Mouse (Mus musculus) CH12.LX (cell line): Measurements from ENCODE around the gene Ccdc93.

Source experiments
- CTCF ChIP-seq, 2 experiments: IDR thresholded peaks in 1 of 2; conservative IDR thresholded peaks in 1 of 2; 2 replicates each; pipeline ENCODE4 v1.5.1; 2011 to 2012; ENCODE audit warnings: low read depth in 2 of 2, low read length in 2 of 2, improper control_type of control experiment in 1 of 2, inconsistent platforms in 1 of 2, mild to moderate bottlenecking in 1 of 2, moderate library complexity in 1 of 2
- EP300 ChIP-seq: IDR thresholded peaks from 2 replicates; pipeline ENCODE4 v1.6.1; 2011; ENCODE audit warnings: low read length, improper control_type of control experiment
- HCFC1 ChIP-seq: IDR thresholded peaks from 2 replicates; pipeline ENCODE4 v1.6.1; 2012; ENCODE audit warnings: low read depth, mild to moderate bottlenecking, inconsistent platforms, low read length, improper control_type of control experiment
- KAT2A ChIP-seq: IDR thresholded peaks from 2 replicates; pipeline ENCODE4 v1.6.1; 2012; ENCODE audit warnings: low read length, improper control_type of control experiment, inconsistent platforms; ENCODE audit not compliant: insufficient replicate concordance
- MAFK ChIP-seq: IDR thresholded peaks from 2 replicates; pipeline ENCODE4 v1.6.1; 2011; ENCODE audit warnings: low read length, improper control_type of control experiment; ENCODE audit not compliant: insufficient replicate concordance
- MAX ChIP-seq: IDR thresholded peaks from 2 replicates; pipeline ENCODE4 v1.6.1; 2011; ENCODE audit warnings: low read length, improper control_type of control experiment
- MEF2A ChIP-seq: IDR thresholded peaks from 2 replicates; pipeline ENCODE4 v1.6.1; 2014; ENCODE audit warnings: low read depth, mild to moderate bottlenecking, inconsistent platforms, low read length, improper control_type of control experiment, borderline replicate concordance
- POLR2A ChIP-seq: IDR thresholded peaks from 2 replicates; pipeline ENCODE4 v1.6.1; 2011; ENCODE audit warnings: low read depth, mild to moderate bottlenecking, improper control_type of control experiment, low read length
- TBP ChIP-seq: conservative IDR thresholded peaks from 2 replicates; pipeline ENCODE4 v1.6.1; 2011; ENCODE audit warnings: low read depth, low read length, improper control_type of control experiment
- TCF12 ChIP-seq: IDR thresholded peaks from 2 replicates; pipeline ENCODE4 v1.6.1; 2014; ENCODE audit warnings: low read depth, mild to moderate bottlenecking, inconsistent platforms, low read length, improper control_type of control experiment
- USF2 ChIP-seq: conservative IDR thresholded peaks from 2 replicates; pipeline ENCODE4 v1.6.1; 2011; ENCODE audit warnings: low read depth, low read length, improper control_type of control experiment
- ZC3H11A ChIP-seq: IDR thresholded peaks from 2 replicates; pipeline ENCODE4 v1.6.1; 2012; ENCODE audit warnings: low read depth, mild to moderate bottlenecking, inconsistent platforms, low read length, improper control_type of control experiment
- ZMIZ1 ChIP-seq: IDR thresholded peaks from 2 replicates; pipeline ENCODE4 v1.6.1; 2012; ENCODE audit warnings: low read depth, mild to moderate bottlenecking, inconsistent platforms, low read length, improper control_type of control experiment

DNA sequence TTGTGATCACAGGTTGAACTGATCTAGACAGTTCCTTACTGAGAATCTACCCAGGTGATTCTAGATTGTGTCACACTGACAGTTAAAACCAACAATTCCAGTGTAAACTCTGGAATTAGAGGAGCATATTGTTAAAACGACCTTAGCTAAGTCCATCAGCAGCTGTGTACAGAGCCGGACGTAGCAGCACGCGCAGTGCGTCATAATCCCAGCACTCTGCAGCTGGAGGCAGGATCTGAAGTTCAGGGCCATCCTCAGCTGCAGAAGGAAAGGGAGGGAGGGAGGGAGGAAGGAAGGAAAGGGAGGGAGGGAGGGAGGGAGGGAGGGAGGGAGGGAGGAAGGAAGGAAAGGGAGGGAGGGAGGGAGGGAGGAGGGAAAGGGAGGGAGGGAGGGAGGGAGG, 24.1 kb downstream of the Ccdc93 start:
- no peak for TF ChIP-seq KAT2A
- TF ChIP-seq POLR2A: no peak
- TF ChIP-seq CTCF (conservative IDR thresholded peaks at IDR 0.05 in 1 of 2, IDR thresholded peaks at IDR 0.05 in 1 of 2; ENCODE audit: low read depth in 2 of 2, low read length in 2 of 2): no peak
- TF ChIP-seq MAX: no peak
- TF ChIP-seq MAFK: no peak
- no peak for TF ChIP-seq HCFC1
- TF ChIP-seq EP300: no peak
- TF ChIP-seq TBP: no peak
- TF ChIP-seq TCF12: no peak
- TF ChIP-seq USF2: no peak
- TF ChIP-seq MEF2A: no peak
- no peak for TF ChIP-seq ZC3H11A
- TF ChIP-seq ZMIZ1: no peak
